Mouse (Mus musculus) ES-E14 (cell line): ENCODE measurements around the gene Klhl32. TPM values are rescaled to one million over a fixed set of nuclear protein-coding genes. Genes with fewer than 3 reads are reported as not detected.
A peak's percentile ranks its signal among the peaks of the same experiment; 100 is the strongest.

Experiments
- DNase-seq: peaks from one replicate; pipeline ENCODE4 v3.0.0-alpha.2; 2013; ENCODE audit warnings: low read depth, low spot score
- H3K27ac ChIP-seq: 2 replicates; pipeline ENCODE4 v1.5.1; 2012; ENCODE audit warnings: low read depth, mild to moderate bottlenecking, low read length, moderate library complexity, mixed read lengths; ENCODE audit not compliant: poor library complexity, insufficient read depth, severe bottlenecking
- H3K36me3 ChIP-seq: 2 replicates; pipeline ENCODE4 v1.6.1; 2012; ENCODE audit warnings: mild to moderate bottlenecking, low read length, moderate library complexity, mixed read lengths; ENCODE audit not compliant: control insufficient read depth, poor library complexity, insufficient read depth, severe bottlenecking
- H3K4me1 ChIP-seq, 2 experiments: fragments of 150-350 bp in 1 of 2; sonication (generic) in 1 of 2; 2 replicates each; pipeline ENCODE4 v1.6.1; 2012; ENCODE audit warnings: low read length in 2 of 2, mild to moderate bottlenecking in 1 of 2, mixed read lengths in 1 of 2; ENCODE audit not compliant: control insufficient read depth in 2 of 2, insufficient read depth in 2 of 2, poor library complexity in 1 of 2
- H3K4me3 ChIP-seq, 2 experiments: fragments of 150-350 bp in 1 of 2; sonication (generic) in 1 of 2; 2 replicates each; pipeline ENCODE4 v1.5.1; 2012; ENCODE audit warnings: low read length in 2 of 2, low read depth in 1 of 2, mild to moderate bottlenecking in 1 of 2, mixed read lengths in 1 of 2; ENCODE audit not compliant: insufficient read depth in 1 of 2, poor library complexity in 1 of 2, severe bottlenecking in 1 of 2
- H3K9ac ChIP-seq: 2 replicates; pipeline ENCODE4 v1.6.1; 2012; ENCODE audit warnings: low read depth, mild to moderate bottlenecking, low read length, mixed read lengths; ENCODE audit not compliant: poor library complexity, insufficient read depth, severe bottlenecking
- H3K9me3 ChIP-seq: fragments of 150-350 bp; sonication (generic); 2 replicates; pipeline ENCODE4 v1.6.1; 2012; ENCODE audit warnings: low read depth, mild to moderate bottlenecking, low read length; ENCODE audit not compliant: control insufficient read depth, insufficient read depth
- CHD2 ChIP-seq: IDR thresholded peaks from 2 replicates; pipeline ENCODE4 v1.6.1; 2014; ENCODE audit warnings: mild to moderate bottlenecking, low read depth, low read length, inconsistent platforms
- HCFC1 ChIP-seq: IDR thresholded peaks from 2 replicates; pipeline ENCODE4 v1.6.1; 2012; ENCODE audit warnings: low read length, inconsistent platforms, borderline replicate concordance; ENCODE audit not compliant: insufficient read depth
- MAFK ChIP-seq: IDR thresholded peaks from 2 replicates; pipeline ENCODE4 v1.6.1; 2014; ENCODE audit warnings: mild to moderate bottlenecking, low read depth, low read length, inconsistent platforms; ENCODE audit not compliant: insufficient read depth
- ZC3H11A ChIP-seq: IDR thresholded peaks from 2 replicates; pipeline ENCODE4 v1.6.1; 2012; ENCODE audit warnings: low read depth, mild to moderate bottlenecking, inconsistent platforms, low read length, borderline replicate concordance
- ZNF384 ChIP-seq: IDR thresholded peaks from 2 replicates; pipeline ENCODE4 v1.6.1; 2012; ENCODE audit warnings: low read depth, low read length, inconsistent platforms
- in situ Hi-C, 2 experiments: fragments of 600-800 bp; cut with MboI; formaldehyde crosslinking; loops; one replicate each; pipeline ENCODE4 v1.15.1; 2025; ENCODE audit warnings: low sequenced_read_pairs in 2 of 2, inconsistent platforms in 1 of 2; ENCODE audit not compliant: unreplicated experiment in 2 of 2
- total RNA-seq: library from RNA; depleted of rRNA; stranded (reverse); fragments of 300-350 nt; gene quantifications from 2 replicates; pipeline ENCODE4 v1.2.3, GENCODE M21; 2012

The Klhl32 gene
- total RNA-seq, 1 experiment: 0.49 TPM

DNA sequence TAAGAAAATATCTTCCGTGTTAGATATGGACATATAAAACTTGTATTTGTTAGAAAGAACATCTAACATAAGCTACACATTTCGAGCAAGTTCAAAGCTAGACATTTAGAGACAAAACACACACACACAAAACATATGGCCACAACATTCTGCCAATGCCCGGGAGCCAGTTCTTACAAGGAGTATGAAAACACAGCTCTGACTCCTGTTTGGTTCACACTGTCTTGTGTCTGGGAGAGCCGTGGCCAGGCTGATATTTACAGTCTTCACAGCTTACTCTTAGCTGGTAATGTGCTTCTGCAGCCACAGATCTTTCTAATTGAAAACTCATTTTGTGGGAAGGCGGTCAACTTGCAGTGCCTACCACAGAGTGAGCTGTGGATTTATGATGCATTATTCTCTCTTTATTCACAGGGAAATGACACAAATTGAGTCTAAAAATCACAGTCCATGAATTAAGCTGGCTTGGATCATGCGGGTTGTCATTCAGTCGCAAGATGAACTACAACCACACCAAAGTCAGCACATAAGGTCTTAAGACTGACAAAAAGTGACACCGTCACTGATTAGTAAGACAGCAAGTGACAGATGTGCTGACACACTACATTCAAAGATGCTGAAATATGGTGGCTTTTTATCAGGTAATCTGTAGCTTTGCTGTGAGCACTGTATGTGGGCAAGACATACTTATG is 98.3 kb downstream of the Klhl32 start:
- Histone ChIP-seq H3K36me3 (no peaks in the 10 kb centered on the region), H3K9ac (no peak overlapping the region), H3K9me3 (no peaks in the 10 kb centered on the region), H3K4me3 (no peak overlapping the region), H3K27ac (no peak overlapping the region), H3K4me1 (no peaks in the 10 kb centered on the region)
- in situ Hi-C loops: no loop called here
- TF ChIP-seq ZC3H11A: no peak
- TF ChIP-seq CHD2: no peak
- TF ChIP-seq ZNF384: no peak
- TF ChIP-seq MAFK: no peak
- no peak for TF ChIP-seq HCFC1
- DNase-seq: no peak

DNA sequence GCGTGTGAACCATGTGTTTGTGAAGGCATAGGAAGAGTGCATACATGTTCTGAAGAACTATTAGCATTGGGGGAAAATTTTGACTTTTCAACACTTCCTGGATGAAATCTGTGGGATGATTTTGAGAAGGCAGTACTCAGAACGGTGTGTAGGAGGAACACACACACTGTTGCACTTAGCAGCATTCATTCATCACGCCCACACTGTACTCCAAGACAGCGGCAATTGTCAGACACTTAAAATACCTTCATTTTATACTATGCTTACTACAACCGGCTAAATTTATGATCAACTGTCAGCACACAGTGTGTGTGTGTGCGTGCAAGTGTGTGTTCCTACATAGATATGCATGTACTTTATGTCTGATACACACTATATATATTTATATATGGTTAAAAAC is 113.8 kb downstream of the Klhl32 start:
- Histone ChIP-seq H3K9me3 (no peaks in the 10 kb centered on the region), H3K9ac (no peak overlapping the region), H3K4me3 (no peak overlapping the region), H3K27ac (no peak overlapping the region), H3K36me3 (no peaks in the 10 kb centered on the region), H3K4me1 (no peaks in the 10 kb centered on the region)
- DNase-seq: no peak
- in situ Hi-C loops: no loop called here
- TF ChIP-seq HCFC1 (no peak), CHD2 (no peak), ZNF384 (no peak), ZC3H11A (no peak), MAFK (no peak)

DNA sequence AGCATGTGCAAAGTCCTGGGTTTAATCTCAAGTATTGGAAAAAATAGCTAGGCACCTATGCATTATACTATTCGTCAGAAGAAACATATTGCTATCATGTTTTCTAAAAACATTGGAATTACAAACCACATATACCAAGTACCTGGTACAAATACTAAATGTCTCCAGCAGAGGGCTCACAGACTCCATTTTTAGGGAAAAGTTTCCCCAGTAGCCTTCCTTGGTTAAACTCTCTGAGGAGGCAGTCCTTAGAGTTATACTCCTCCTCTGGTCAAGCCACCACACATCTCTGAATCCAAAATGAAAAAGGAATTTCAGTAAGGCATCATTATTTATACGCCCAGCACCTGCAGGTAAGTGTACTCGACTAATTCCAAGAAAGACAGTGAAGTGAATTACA is 130.1 kb downstream of the Klhl32 start:
- Histone ChIP-seq H3K4me1 (no peaks in the 10 kb centered on the region), H3K36me3 (no peaks in the 10 kb centered on the region), H3K9me3 (no peaks in the 10 kb centered on the region), H3K27ac (no peak overlapping the region), H3K9ac (no peak overlapping the region), H3K4me3 (no peak overlapping the region)
- DNase-seq: peak; percentile 62
- in situ Hi-C loops: loop anchor here (25.0 kb wide), 2 partner anchors 166 to 466 kb away; partner anchors contain the start of gene Ndufaf4 (in 1 of the 2)
- TF ChIP-seq ZNF384 (no peak), ZC3H11A (peak; percentile 91)

DNA sequence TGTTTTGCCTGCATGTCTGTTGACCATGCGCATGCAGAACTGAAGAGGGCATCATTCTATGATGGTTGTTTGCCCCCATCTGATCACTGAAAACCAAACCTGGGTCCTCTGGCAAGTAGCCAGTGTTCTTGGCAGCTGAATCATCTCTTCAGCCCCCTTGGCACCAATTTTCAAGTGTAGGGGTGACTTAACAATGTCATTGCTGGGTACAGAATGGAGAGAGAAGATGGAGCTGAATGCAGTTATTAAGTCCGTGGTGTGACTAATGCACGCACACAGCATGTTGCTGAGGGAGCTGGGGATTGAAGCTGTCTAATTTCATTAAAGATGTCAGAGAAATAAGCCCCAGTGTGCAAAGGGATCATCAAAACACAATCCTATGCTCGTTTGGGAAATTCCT is 135.4 kb downstream of the Klhl32 start:
- H3K9ac ChIP-seq: no peak overlapping the region
- no peak for TF ChIP-seq ZNF384
- no peak for TF ChIP-seq HCFC1
- TF ChIP-seq CHD2: no peak
- TF ChIP-seq MAFK: no peak
- TF ChIP-seq ZC3H11A: no peak
- DNase-seq: no peak
- no peaks in the 10 kb centered on the region for H3K36me3 ChIP-seq
- no peak overlapping the region for H3K27ac ChIP-seq
- in situ Hi-C loops: loop anchor here (10.0 to 25.0 kb wide), 3 partner anchors 172 to 472 kb away; partner anchors contain the start of gene Ndufaf4 (in 2 of the 2)
- no peaks in the 10 kb centered on the region for H3K9me3 ChIP-seq
- no peak overlapping the region for H3K4me3 ChIP-seq
- H3K4me1 ChIP-seq: no peaks in the 10 kb centered on the region

DNA sequence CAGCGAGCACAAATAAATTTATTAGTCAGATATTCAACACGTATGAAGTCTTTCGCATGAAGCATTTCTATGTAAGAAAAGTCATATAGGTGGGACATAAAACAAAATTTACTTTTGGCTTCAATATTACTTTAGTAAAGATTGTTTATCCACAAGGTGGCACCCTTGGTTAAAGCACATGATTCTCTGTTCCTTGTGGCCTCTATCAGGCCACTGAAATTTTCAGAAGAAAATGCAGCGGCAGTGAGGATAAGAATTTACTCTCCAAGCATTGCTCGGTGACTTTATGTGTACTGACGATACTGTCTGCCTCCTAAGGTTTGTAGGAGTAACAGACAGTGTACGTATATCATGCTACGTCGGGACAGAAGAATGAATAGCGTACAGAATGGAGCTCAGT is 136.6 kb downstream of the Klhl32 start:
- in situ Hi-C loops: loop anchor here (10.0 to 25.0 kb wide), 3 partner anchors 173 to 473 kb away; partner anchors contain the start of gene Ndufaf4 (in 2 of the 2)
- Histone ChIP-seq H3K4me3 (no peak overlapping the region), H3K9me3 (no peaks in the 10 kb centered on the region), H3K9ac (no peak overlapping the region), H3K27ac (no peak overlapping the region), H3K4me1 (no peaks in the 10 kb centered on the region), H3K36me3 (no peaks in the 10 kb centered on the region)
- TF ChIP-seq CHD2: no peak
- TF ChIP-seq ZNF384: no peak
- no peak for TF ChIP-seq HCFC1
- no peak for TF ChIP-seq MAFK
- TF ChIP-seq ZC3H11A: no peak
- no peak for DNase-seq
